Mouse (Mus musculus): ENCODE measurements around the gene Abt1. TPM values are rescaled to one million over a fixed set of nuclear protein-coding genes. Genes with fewer than 3 reads are reported as not detected.

The Abt1 gene
- total and polyA plus RNA-seq, 2 experiments from 2014 or later = 4.9 to 5.2 TPM

GRCm38 (mm10) chr13:23464224-23464637 lies 40.6 kb upstream of the Abt1 start:
- no peak for TF ChIP-seq CTCF (IDR thresholded peaks at IDR 0.05)
- Histone ChIP-seq H3K9me3 (ENCODE audit: low read length) (no peaks in the 10 kb centered on the region), H3K4me1 (ENCODE audit: insufficient read depth, low read length) (peaks cover 3% of the 10 kb centered on the region; the same call in 1 of the 2 replicates), H3K9ac (replicated peaks; ENCODE audit: low read length, poor library complexity, severe bottlenecking) (peak overlapping the region; percentile 56), H3K4me3 (ENCODE audit: low read depth, low read length) (peak overlapping the region; percentile 56), H3K27ac (ENCODE audit: low read depth, low read length) (no peak overlapping the region), H3K36me3 (ENCODE audit: insufficient read depth, low read length) (no peaks in the 10 kb centered on the region), H3K4me2 (ENCODE audit: low read depth, low read length, poor library complexity, severe bottlenecking) (peak overlapping the region; percentile 81), H3K27me3 (ENCODE audit: insufficient read depth, low read length) (no peaks in the 10 kb centered on the region)
- peak; percentile 40 for DNase-seq (ENCODE audit: low spot score)
- no peak for ATAC-seq (ENCODE audit: low FRiP score)
- WGBS = 1% methylated on average over 29 of the region's 29 CpGs

- Histone ChIP-seq H3K4me2 (ENCODE audit: low read depth, low read length, poor library complexity, severe bottlenecking) (peak overlapping the region; percentile 81), H3K4me3 (ENCODE audit: low read depth, low read length) (peak overlapping the region; percentile 56), H3K27ac (ENCODE audit: low read depth, low read length) (no peak overlapping the region), H3K27me3 (ENCODE audit: insufficient read depth, low read length) (no peaks in the 10 kb centered on the region), H3K9me3 (ENCODE audit: low read length) (no peaks in the 10 kb centered on the region), H3K4me1 (ENCODE audit: insufficient read depth, low read length) (peaks cover 3% of the 10 kb centered on the region; the same call in 1 of the 2 replicates), H3K36me3 (ENCODE audit: insufficient read depth, low read length) (no peaks in the 10 kb centered on the region), H3K9ac (replicated peaks; ENCODE audit: low read length, poor library complexity, severe bottlenecking) (peak overlapping the region; percentile 56)
- DNase-seq (ENCODE audit: low spot score) (peak; percentile 89), ATAC-seq (ENCODE audit: low FRiP score) (peak; percentile 68)
- under 1% methylated on average over 21 of the region's 21 CpGs for WGBS
- TF ChIP-seq CTCF (IDR thresholded peaks at IDR 0.05) = no peak
Observed at GRCm38 (mm10) chr13:23463381-23464223, 39.9 kb upstream of the Abt1 start.

- Histone ChIP-seq H3K4me2 (ENCODE audit: low read depth, low read length, poor library complexity, severe bottlenecking) (no peak overlapping the region), H3K27me3 (ENCODE audit: insufficient read depth, low read length) (no peaks in the 10 kb centered on the region), H3K36me3 (ENCODE audit: insufficient read depth, low read length) (no peaks in the 10 kb centered on the region), H3K9ac (replicated peaks; ENCODE audit: low read length, poor library complexity, severe bottlenecking) (no peak overlapping the region), H3K27ac (ENCODE audit: low read depth, low read length) (no peak overlapping the region), H3K9me3 (ENCODE audit: low read length) (no peaks in the 10 kb centered on the region), H3K4me3 (ENCODE audit: low read depth, low read length) (no peak overlapping the region), H3K4me1 (ENCODE audit: insufficient read depth, low read length) (peaks cover 3% of the 10 kb centered on the region; the same call in 1 of the 2 replicates)
- DNase-seq (ENCODE audit: low spot score) (no peak), ATAC-seq (ENCODE audit: low FRiP score) (no peak)
- no peak for TF ChIP-seq CTCF (IDR thresholded peaks at IDR 0.05)
Observed at GRCm38 (mm10) chr13:23462669-23463068, 39.0 kb upstream of the Abt1 start.

- WGBS = 84% methylated on average over 4 of the region's 4 CpGs
- H3K9ac ChIP-seq (replicated peaks; ENCODE audit: low read length, poor library complexity, severe bottlenecking) = no peak overlapping the region
- H3K36me3 ChIP-seq (ENCODE audit: insufficient read depth, low read length) = no peaks in the 10 kb centered on the region
- H3K4me3 ChIP-seq (ENCODE audit: low read depth, low read length) = no peak overlapping the region
- no peak for TF ChIP-seq CTCF (IDR thresholded peaks at IDR 0.05)
- no peak for DNase-seq (ENCODE audit: low spot score)
- H3K27ac ChIP-seq (ENCODE audit: low read depth, low read length) = no peak overlapping the region
- H3K9me3 ChIP-seq (ENCODE audit: low read length) = no peaks in the 10 kb centered on the region
- no peak overlapping the region for H3K4me2 ChIP-seq (ENCODE audit: low read depth, low read length, poor library complexity, severe bottlenecking)
- no peaks in the 10 kb centered on the region for H3K27me3 ChIP-seq (ENCODE audit: insufficient read depth, low read length)
- peaks cover 3% of the 10 kb centered on the region; the same call in 1 of the 2 replicates for H3K4me1 ChIP-seq (ENCODE audit: insufficient read depth, low read length)
- ATAC-seq (ENCODE audit: low FRiP score) = no peak
Observed at GRCm38 (mm10) chr13:23462063-23462462, 38.4 kb upstream of the Abt1 start.

- Histone ChIP-seq H3K4me3 (ENCODE audit: low read depth, low read length) (no peak overlapping the region), H3K4me2 (ENCODE audit: low read depth, low read length, poor library complexity, severe bottlenecking) (no peak overlapping the region), H3K9ac (replicated peaks; ENCODE audit: low read length, poor library complexity, severe bottlenecking) (no peak overlapping the region), H3K27ac (ENCODE audit: low read depth, low read length) (no peak overlapping the region), H3K36me3 (ENCODE audit: insufficient read depth, low read length) (no peaks in the 10 kb centered on the region), H3K4me1 (ENCODE audit: insufficient read depth, low read length) (no peaks in the 10 kb centered on the region), H3K9me3 (ENCODE audit: low read length) (no peaks in the 10 kb centered on the region), H3K27me3 (ENCODE audit: insufficient read depth, low read length) (no peaks in the 10 kb centered on the region)
- 21% methylated on average over 15 of the region's 15 CpGs for WGBS
- no peak for ATAC-seq (ENCODE audit: low FRiP score)
- TF ChIP-seq CTCF (IDR thresholded peaks at IDR 0.05) = no peak
- DNase-seq (ENCODE audit: low spot score) = no peak
Observed at GRCm38 (mm10) chr13:23459264-23459846, 35.7 kb upstream of the Abt1 start.

- no peaks in the 10 kb centered on the region for H3K4me1 ChIP-seq (ENCODE audit: insufficient read depth, low read length)
- under 1% methylated on average over 9 of the region's 9 CpGs for WGBS
- H3K4me2 ChIP-seq (ENCODE audit: low read depth, low read length, poor library complexity, severe bottlenecking) = peak overlapping the region; percentile 70
- no peaks in the 10 kb centered on the region for H3K36me3 ChIP-seq (ENCODE audit: insufficient read depth, low read length)
- TF ChIP-seq CTCF (IDR thresholded peaks at IDR 0.05) = no peak
- DNase-seq (ENCODE audit: low spot score) (peak; percentile 35), ATAC-seq (ENCODE audit: low FRiP score) (no peak)
- peak overlapping the region; percentile 77 for H3K4me3 ChIP-seq (ENCODE audit: low read depth, low read length)
- peak overlapping the region; percentile 34; the same call in 1 of the 2 replicates for H3K27ac ChIP-seq (ENCODE audit: low read depth, low read length)
- no peaks in the 10 kb centered on the region for H3K27me3 ChIP-seq (ENCODE audit: insufficient read depth, low read length)
- H3K9ac ChIP-seq (replicated peaks; ENCODE audit: low read length, poor library complexity, severe bottlenecking) = peak overlapping the region; percentile 64; the same call in 1 of the 2 replicates
- H3K9me3 ChIP-seq (ENCODE audit: low read length) = no peaks in the 10 kb centered on the region
Observed at GRCm38 (mm10) chr13:23453926-23454325, 30.3 kb upstream of the Abt1 start.

Data from midbrain, postnatal 0 days (tissue).